Mouse (Mus musculus) CH12.LX (cell line): Measurements from ENCODE around the gene Snx5. TPM values are rescaled to one million over a fixed set of nuclear protein-coding genes. Genes with fewer than 3 reads are reported as not detected.

Source experiments
- DNase-seq: peaks from one replicate; pipeline ENCODE4 v3.0.0-alpha.2; 2013; ENCODE audit errors: extremely low read depth
- H3K27ac ChIP-seq: 2 replicates; pipeline ENCODE4 v1.5.1; 2012; ENCODE audit warnings: low read depth, mild to moderate bottlenecking, control low read depth, moderate library complexity; ENCODE audit not compliant: insufficient read depth
- H3K27me3 ChIP-seq: replicated peaks from 2 replicates; pipeline ENCODE3; 2012; ENCODE audit warnings: inconsistent platforms
- H3K36me3 ChIP-seq, 2 experiments: replicated peaks in 1 of 2; 2 replicates each; pipeline versions ENCODE3 to v1.6.1; 2012; ENCODE audit warnings: inconsistent platforms in 1 of 2, low read length in 1 of 2, mild to moderate bottlenecking in 1 of 2, mixed read lengths in 1 of 2, moderate library complexity in 1 of 2; ENCODE audit not compliant: control insufficient read depth in 1 of 2, insufficient read depth in 1 of 2
- H3K4me1 ChIP-seq, 2 experiments: 2 replicates each; pipeline ENCODE4 v1.6.1; 2012; ENCODE audit warnings: inconsistent platforms in 1 of 2, moderate library complexity in 1 of 2; ENCODE audit not compliant: insufficient read depth in 2 of 2, control insufficient read depth in 1 of 2
- H3K4me2 ChIP-seq: 2 replicates; pipeline ENCODE4 v1.6.1; 2012; ENCODE audit warnings: low read depth, mild to moderate bottlenecking, control low read depth; ENCODE audit not compliant: poor library complexity, insufficient read depth, severe bottlenecking
- H3K4me3 ChIP-seq, 3 experiments: fragments of 150-350 bp in 1 of 3; sonication (generic) in 1 of 3; replicated peaks in 1 of 3; 2 replicates each; pipeline versions ENCODE3 to v1.5.1; 2011 to 2012; ENCODE audit warnings: low read depth in 2 of 3, low read length in 2 of 3, mild to moderate bottlenecking in 2 of 3, moderate library complexity in 2 of 3, control low read depth in 1 of 3, improper control_type of control experiment in 1 of 3, inconsistent platforms in 1 of 3, mixed read lengths in 1 of 3; ENCODE audit not compliant: poor library complexity in 1 of 3
- H3K79me2 ChIP-seq: replicated peaks from 2 replicates; pipeline ENCODE4 v1.6.1; 2012; ENCODE audit warnings: mild to moderate bottlenecking, moderate library complexity; ENCODE audit not compliant: control insufficient read depth, poor library complexity, insufficient read depth, severe bottlenecking; ENCODE audit errors: extremely low read depth
- H3K9ac ChIP-seq: 2 replicates; pipeline ENCODE4 v1.6.1; 2012; ENCODE audit warnings: low read depth, mild to moderate bottlenecking, control low read depth, moderate library complexity; ENCODE audit not compliant: insufficient read depth
- H3K9me3 ChIP-seq: replicated peaks from 2 replicates; pipeline ENCODE3; 2012; ENCODE audit warnings: low read length, inconsistent platforms, mixed read lengths
- BHLHE40 ChIP-seq: IDR thresholded peaks from 2 replicates; pipeline ENCODE4 v1.6.1; 2011; ENCODE audit warnings: mild to moderate bottlenecking, low read depth, low read length, improper control_type of control experiment
- CHD1 ChIP-seq: IDR thresholded peaks from 2 replicates; pipeline ENCODE4 v1.6.1; 2012; ENCODE audit warnings: low read depth, low read length, improper control_type of control experiment, inconsistent platforms
- CHD2 ChIP-seq: IDR thresholded peaks from 2 replicates; pipeline ENCODE4 v1.6.1; 2011; ENCODE audit warnings: low read length, improper control_type of control experiment
- CTCF ChIP-seq, 2 experiments: IDR thresholded peaks in 1 of 2; conservative IDR thresholded peaks in 1 of 2; 2 replicates each; pipeline ENCODE4 v1.5.1; 2011 to 2012; ENCODE audit warnings: low read depth in 2 of 2, low read length in 2 of 2, improper control_type of control experiment in 1 of 2, inconsistent platforms in 1 of 2, mild to moderate bottlenecking in 1 of 2, moderate library complexity in 1 of 2
- E2F4 ChIP-seq: IDR thresholded peaks from 2 replicates; pipeline ENCODE4 v1.6.1; 2011; ENCODE audit warnings: low read depth, low read length, improper control_type of control experiment; ENCODE audit not compliant: insufficient replicate concordance
- ELF1 ChIP-seq: IDR thresholded peaks from 2 replicates; pipeline ENCODE4 v1.6.1; 2014; ENCODE audit warnings: low read depth, mild to moderate bottlenecking, inconsistent platforms, low read length, improper control_type of control experiment
- EP300 ChIP-seq: IDR thresholded peaks from 2 replicates; pipeline ENCODE4 v1.6.1; 2011; ENCODE audit warnings: low read length, improper control_type of control experiment
- ETS1 ChIP-seq: conservative IDR thresholded peaks from 2 replicates; pipeline ENCODE4 v1.6.1; 2012; ENCODE audit warnings: low read depth, mild to moderate bottlenecking, inconsistent platforms, low read length, improper control_type of control experiment, moderate library complexity
- GABPA ChIP-seq: IDR thresholded peaks from 2 replicates; pipeline ENCODE4 v1.6.1; 2012; ENCODE audit warnings: low read depth, low read length, improper control_type of control experiment, inconsistent platforms; ENCODE audit not compliant: insufficient replicate concordance
- HCFC1 ChIP-seq: IDR thresholded peaks from 2 replicates; pipeline ENCODE4 v1.6.1; 2012; ENCODE audit warnings: low read depth, mild to moderate bottlenecking, inconsistent platforms, low read length, improper control_type of control experiment
- IRF4 ChIP-seq: IDR thresholded peaks from 2 replicates; pipeline ENCODE4 v1.6.1; 2014; ENCODE audit warnings: low read depth, mild to moderate bottlenecking, inconsistent platforms, low read length, improper control_type of control experiment
- JUN ChIP-seq: IDR thresholded peaks from 2 replicates; pipeline ENCODE4 v1.6.1; 2011; ENCODE audit warnings: low read depth, mild to moderate bottlenecking, low read length, improper control_type of control experiment, moderate library complexity; ENCODE audit not compliant: insufficient read depth
- JUND ChIP-seq: conservative IDR thresholded peaks from 2 replicates; pipeline ENCODE4 v1.6.1; 2011; ENCODE audit warnings: low read depth, low read length, improper control_type of control experiment
- KAT2A ChIP-seq: IDR thresholded peaks from 2 replicates; pipeline ENCODE4 v1.6.1; 2012; ENCODE audit warnings: low read length, improper control_type of control experiment, inconsistent platforms; ENCODE audit not compliant: insufficient replicate concordance
- MAFK ChIP-seq: IDR thresholded peaks from 2 replicates; pipeline ENCODE4 v1.6.1; 2011; ENCODE audit warnings: low read length, improper control_type of control experiment; ENCODE audit not compliant: insufficient replicate concordance
- MAX ChIP-seq: IDR thresholded peaks from 2 replicates; pipeline ENCODE4 v1.6.1; 2011; ENCODE audit warnings: low read length, improper control_type of control experiment
- MAZ ChIP-seq: IDR thresholded peaks from 2 replicates; pipeline ENCODE4 v1.6.1; 2012; ENCODE audit warnings: low read depth, mild to moderate bottlenecking, inconsistent platforms, low read length, improper control_type of control experiment, moderate library complexity
- MEF2A ChIP-seq: IDR thresholded peaks from 2 replicates; pipeline ENCODE4 v1.6.1; 2014; ENCODE audit warnings: low read depth, mild to moderate bottlenecking, inconsistent platforms, low read length, improper control_type of control experiment, borderline replicate concordance
- MXI1 ChIP-seq: IDR thresholded peaks from 2 replicates; pipeline ENCODE4 v1.6.1; 2011; ENCODE audit warnings: mild to moderate bottlenecking, low read depth, low read length, improper control_type of control experiment
- NELFE ChIP-seq: IDR thresholded peaks from 2 replicates; pipeline ENCODE4 v1.6.1; 2011; ENCODE audit warnings: low read depth, low read length, improper control_type of control experiment
- NRF1 ChIP-seq: IDR thresholded peaks from 2 replicates; pipeline ENCODE4 v1.6.1; 2014; ENCODE audit warnings: low read depth, mild to moderate bottlenecking, inconsistent platforms, low read length, improper control_type of control experiment, moderate library complexity
- PAX5 ChIP-seq: IDR thresholded peaks from 2 replicates; pipeline ENCODE4 v1.6.1; 2012; ENCODE audit warnings: low read length, inconsistent platforms, mixed read lengths
- POLR2A ChIP-seq: IDR thresholded peaks from 2 replicates; pipeline ENCODE4 v1.6.1; 2011; ENCODE audit warnings: low read depth, mild to moderate bottlenecking, improper control_type of control experiment, low read length
- POLR2AphosphoS2 ChIP-seq: IDR thresholded peaks from 2 replicates; pipeline ENCODE4 v1.6.1; 2011; ENCODE audit warnings: low read depth, low read length, improper control_type of control experiment
- RAD21 ChIP-seq: IDR thresholded peaks from 2 replicates; pipeline ENCODE4 v1.6.1; 2011; ENCODE audit warnings: low read depth, mild to moderate bottlenecking, low read length, improper control_type of control experiment, moderate library complexity
- RCOR1 ChIP-seq: conservative IDR thresholded peaks from 2 replicates; pipeline ENCODE4 v1.6.1; 2012; ENCODE audit warnings: low read depth, mild to moderate bottlenecking, inconsistent platforms, low read length, improper control_type of control experiment
- SIN3A ChIP-seq: IDR thresholded peaks from 2 replicates; pipeline ENCODE4 v1.6.1; 2012; ENCODE audit warnings: low read length, improper control_type of control experiment, inconsistent platforms
- SMC3 ChIP-seq: IDR thresholded peaks from 2 replicates; pipeline ENCODE4 v1.6.1; 2011; ENCODE audit warnings: low read depth, low read length, improper control_type of control experiment
- TBP ChIP-seq: conservative IDR thresholded peaks from 2 replicates; pipeline ENCODE4 v1.6.1; 2011; ENCODE audit warnings: low read depth, low read length, improper control_type of control experiment
- TCF12 ChIP-seq: IDR thresholded peaks from 2 replicates; pipeline ENCODE4 v1.6.1; 2014; ENCODE audit warnings: low read depth, mild to moderate bottlenecking, inconsistent platforms, low read length, improper control_type of control experiment
- UBTF ChIP-seq: IDR thresholded peaks from 2 replicates; pipeline ENCODE4 v1.6.1; 2012; ENCODE audit warnings: low read depth, mild to moderate bottlenecking, inconsistent platforms, low read length, improper control_type of control experiment, moderate library complexity
- USF1 ChIP-seq: IDR thresholded peaks from 2 replicates; pipeline ENCODE4 v1.6.1; 2014; ENCODE audit warnings: low read depth, mild to moderate bottlenecking, inconsistent platforms, low read length, improper control_type of control experiment
- USF2 ChIP-seq: conservative IDR thresholded peaks from 2 replicates; pipeline ENCODE4 v1.6.1; 2011; ENCODE audit warnings: low read depth, low read length, improper control_type of control experiment
- ZKSCAN1 ChIP-seq: IDR thresholded peaks from 2 replicates; pipeline ENCODE4 v1.6.1; 2012; ENCODE audit warnings: low read depth, inconsistent platforms, low read length, improper control_type of control experiment, borderline replicate concordance
- dilution Hi-C: fragments of 300-500 bp; cut with MboI; formaldehyde crosslinking; loops from 2 replicates; pipeline ENCODE4 v1.14.3; 2020; ENCODE audit warnings: low sequenced_read_pairs; ENCODE audit not compliant: extremely low pct_unique_long_range_greater_than_20kb, extremely low pct_ligation_motif_present
- in situ Hi-C: fragments of 300-500 bp; cut with MboI; formaldehyde crosslinking; loops from 3 replicates; pipeline ENCODE4 v1.14.3; 2019; ENCODE audit warnings: low sequenced_read_pairs, low pct_ligation_motif_present, low pct_unique_long_range_greater_than_20kb, mixed read lengths
- polyA plus RNA-seq: library from polyadenylated mRNA; unstranded; fragments of >175 nt; gene quantifications from 2 replicates; pipeline ENCODE4 v1.2.1, GENCODE M21; 2012; ENCODE audit warnings: low read depth; ENCODE audit not compliant: insufficient read length
- total RNA-seq, 2 experiments: library from RNA; depleted of rRNA; stranded (reverse); fragments of 300-350 nt in 1 of 2; fragments of >200 nt in 1 of 2; gene quantifications; 2 replicates each; pipeline ENCODE4 v1.2.3; 2012 to 2014

Gene Snx5
- total and polyA plus RNA-seq, 3 experiments, result 380 to 1,220 (median 666) TPM

DNA sequence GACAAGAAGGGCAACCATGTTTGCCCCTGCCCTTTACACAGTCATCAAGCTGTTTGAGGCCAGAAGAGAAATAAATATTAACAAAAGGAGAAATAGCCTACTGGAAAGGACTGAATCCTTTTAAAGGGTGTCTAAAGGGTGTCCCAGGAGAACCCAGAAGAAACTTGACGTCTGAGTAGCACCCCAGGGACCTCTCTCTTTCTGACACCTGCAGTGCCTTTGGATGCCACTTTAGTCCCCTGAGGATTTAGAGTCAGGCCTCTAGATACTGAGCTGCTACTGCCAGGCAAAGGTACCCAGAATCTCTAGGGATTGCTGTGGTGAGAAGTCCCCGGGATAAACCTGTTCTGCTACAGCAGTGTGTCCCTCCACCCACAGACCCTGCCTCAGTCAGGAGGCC is 31.4 kb downstream of the Snx5 start:
- in situ Hi-C loops, result no loop called here
- TF ChIP-seq JUN (no peak), CHD1 (no peak), NRF1 (no peak), POLR2AphosphoS2 (no peak), CHD2 (0 out of 2 replicates have a peak, but pooled peaks have one; percentile 29), TBP (no peak), KAT2A (peak; percentile 74; the same call in 1 of the 2 replicates), HCFC1 (no peak), ELF1 (no peak), USF1 (no peak), GABPA (no peak), MEF2A (peak; percentile 19; the same call in 1 of the 2 replicates), USF2 (no peak), EP300 (peak; percentile 85), ETS1 (peak; percentile 83), SMC3 (no peak), SIN3A (no peak; the same call in 1 of the 2 replicates), TCF12 (peak; percentile 69; the same call in 1 of the 2 replicates), NELFE (no peak), UBTF (no peak), MAX (no peak), BHLHE40 (peak; percentile 66), JUND (no peak), MAFK (peak; percentile 65; the same call in 1 of the 2 replicates), ZKSCAN1 (no peak), IRF4 (0 out of 2 replicates have a peak, but pooled peaks have one; percentile 20), RAD21 (no peak), POLR2A (no peak), CTCF (conservative IDR thresholded peaks at IDR 0.05 in 1 of 2, IDR thresholded peaks at IDR 0.05 in 1 of 2; ENCODE audit: low read depth in 2 of 2, low read length in 2 of 2) (no peak), RCOR1 (no peak), MXI1 (no peak), PAX5 (no peak), MAZ (no peak), E2F4 (no peak)
- TF ChIP-seq, all 38 proteins: peak for 9
- Histone ChIP-seq H3K9me3 (peaks cover 7% of the 10 kb centered on the region), H3K79me2 (no peaks in the 10 kb centered on the region), H3K36me3 (no peaks in the 10 kb centered on the region), H3K27ac (no peak overlapping the region), H3K4me3 (no peak overlapping the region), H3K4me1 (peaks cover 15 to 45% of the 10 kb centered on the region in 2 experiments), H3K27me3 (no peaks in the 10 kb centered on the region), H3K4me2 (no peak overlapping the region; the same call in 1 of the 2 replicates), H3K9ac (no peak overlapping the region)
- dilution Hi-C loops, result no loop called here
- peak; percentile 84 for DNase-seq
